8 mouse cellular contexts compared by ENCODE assay signal in the genomic region with DNA sequence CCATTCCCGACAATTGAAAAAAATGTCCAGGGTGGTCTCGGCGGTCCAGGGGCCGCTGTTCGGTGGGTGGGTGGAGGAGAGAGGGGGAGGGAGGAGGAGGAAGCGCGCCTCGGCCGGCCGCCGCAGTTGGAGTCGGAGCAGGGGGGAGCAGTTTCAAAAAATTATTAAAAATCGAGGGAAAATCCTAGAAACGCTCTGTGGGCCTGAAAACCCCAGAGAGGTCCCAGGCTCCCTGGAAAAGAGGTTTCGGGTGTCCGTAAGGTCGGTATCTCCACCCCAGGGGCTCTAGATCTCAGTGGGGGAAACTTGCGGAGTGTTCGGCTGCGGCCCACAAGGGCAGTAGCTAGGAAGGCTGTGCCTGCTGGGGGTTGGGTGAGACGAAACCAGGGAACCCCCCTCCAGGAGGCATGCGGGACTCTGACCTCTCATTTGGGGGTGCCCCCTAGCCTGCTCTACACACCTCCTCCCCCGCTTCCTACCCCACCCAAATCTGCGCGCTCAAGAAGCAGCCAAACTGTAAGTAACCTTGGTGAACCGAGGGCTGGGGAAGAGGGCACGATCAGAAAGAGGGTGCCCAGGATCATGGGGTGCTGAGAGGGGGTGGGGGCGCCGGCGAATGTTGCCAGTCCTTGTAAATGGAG. TPM values are rescaled to one million over a fixed set of nuclear protein-coding genes. Genes with fewer than 3 reads are reported as not detected.
DNase-seq lines count a peak whose midpoint lies in the region; ATAC-seq and TF ChIP-seq lines count a peak whose summit lies in the region.

No protein-coding gene starts in this region.

- no peaks in the 10 kb centered on the region for H3K36me3 ChIP-seq in erythroblast, embryonic 14.5 days (ENCODE audit: control insufficient read depth)
- H3K36me3 ChIP-seq in E14TG2a.4 (ENCODE audit: insufficient read depth, low read length) = peaks cover 35% of the 10 kb centered on the region
- peaks cover 27% of the 10 kb centered on the region for H3K36me3 ChIP-seq in embryonic facial prominence, embryonic 14.5 days (ENCODE audit: control insufficient read depth, insufficient read depth, low read length)
- H3K36me3 ChIP-seq in hindbrain, embryonic 13.5 days = no peaks in the 10 kb centered on the region
- no peaks in the 10 kb centered on the region for H3K36me3 ChIP-seq in liver, embryonic 16.5 days (ENCODE audit: control insufficient read depth, insufficient read depth)

- peaks cover 50% of the 10 kb centered on the region for H3K4me1 ChIP-seq in erythroblast, embryonic 14.5 days (ENCODE audit: control insufficient read depth)
- H3K4me1 ChIP-seq in E14TG2a.4 (replicated peaks; ENCODE audit: low read depth, low read length) = peaks cover 64% of the 10 kb centered on the region
- peaks cover 22% of the 10 kb centered on the region for H3K4me1 ChIP-seq in embryonic facial prominence, embryonic 14.5 days (ENCODE audit: control insufficient read depth, insufficient read depth, low read length)
- peaks cover 60% of the 10 kb centered on the region for H3K4me1 ChIP-seq in hindbrain, embryonic 13.5 days (replicated peaks)
- H3K4me1 ChIP-seq in liver, embryonic 16.5 days (ENCODE audit: control insufficient read depth, low read depth, low read length) = peaks cover 53% of the 10 kb centered on the region

- peak overlapping the region; percentile 95 for H3K27ac ChIP-seq in embryonic facial prominence, embryonic 14.5 days (replicated peaks; ENCODE audit: low read depth, low read length)
- no peak overlapping the region for H3K27ac ChIP-seq in hindbrain, embryonic 13.5 days
- no peak overlapping the region for H3K27ac ChIP-seq in liver, embryonic 16.5 days (ENCODE audit: low read length)

- peak overlapping the region; percentile 80 for H3K4me2 ChIP-seq in embryonic facial prominence, embryonic 14.5 days (ENCODE audit: low read depth, low read length)
- H3K4me2 ChIP-seq in hindbrain, embryonic 13.5 days = peak overlapping the region; percentile 74
- peak overlapping the region; percentile 82 for H3K4me2 ChIP-seq in liver, embryonic 16.5 days (ENCODE audit: low read depth, low read length)

- peaks cover 71% of the 10 kb centered on the region for H3K27me3 ChIP-seq in erythroblast, embryonic 14.5 days (ENCODE audit: control insufficient read depth)
- H3K27me3 ChIP-seq in E14TG2a.4 (ENCODE audit: insufficient read depth, low read length) = peaks cover 58% of the 10 kb centered on the region
- H3K27me3 ChIP-seq in embryonic facial prominence, embryonic 14.5 days (replicated peaks; ENCODE audit: control insufficient read depth, insufficient read depth, low read length) = no peaks in the 10 kb centered on the region
- peaks cover 59% of the 10 kb centered on the region for H3K27me3 ChIP-seq in hindbrain, embryonic 13.5 days
- peaks cover 67% of the 10 kb centered on the region for H3K27me3 ChIP-seq in liver, embryonic 16.5 days (ENCODE audit: control insufficient read depth, insufficient read depth, low read depth, low read length)

- H3K9me3 ChIP-seq in erythroblast, embryonic 14.5 days (ENCODE audit: control insufficient read depth, low read length) = peaks cover 12% of the 10 kb centered on the region; the same call in 1 of the 2 replicates
- no peaks in the 10 kb centered on the region for H3K9me3 ChIP-seq in E14TG2a.4 (ENCODE audit: low read length)
- no peaks in the 10 kb centered on the region for H3K9me3 ChIP-seq in embryonic facial prominence, embryonic 14.5 days (ENCODE audit: control insufficient read depth, low read length)
- H3K9me3 ChIP-seq in hindbrain, embryonic 13.5 days = no peaks in the 10 kb centered on the region
- H3K9me3 ChIP-seq in liver, embryonic 16.5 days (replicated peaks; ENCODE audit: control insufficient read depth, low read length) = no peaks in the 10 kb centered on the region

- ATAC-seq in erythroblast, adult 5-6 weeks (replicated peaks; ENCODE audit: low FRiP score, poor library complexity, severe bottlenecking) = no peak
- no peak for ATAC-seq in embryonic facial prominence, embryonic 14.5 days (ENCODE audit: low read depth)
- no peak for ATAC-seq in hindbrain, embryonic 13.5 days (ENCODE audit: low FRiP score)
- ATAC-seq in liver, embryonic 16.5 days (ENCODE audit: low read depth) = no peak
- 0 out of 2 replicates have a peak, but pooled peaks have one; percentile 7 for ATAC-seq in neutrophil, adult 5-6 weeks (ENCODE audit: extremely low read depth, insufficient number of reproducible peaks, low FRiP score, poor library complexity, severe bottlenecking)

- peak overlapping the region; percentile 63 for H3K4me3 ChIP-seq in erythroblast, embryonic 14.5 days (replicated peaks)
- peak overlapping the region; percentile 79 for H3K4me3 ChIP-seq in E14TG2a.4 (replicated peaks; ENCODE audit: low read length)
- peak overlapping the region; percentile 84 for H3K4me3 ChIP-seq in embryonic facial prominence, embryonic 14.5 days (ENCODE audit: low read depth, low read length)
- H3K4me3 ChIP-seq in hindbrain, embryonic 13.5 days = peak overlapping the region; percentile 47
- peak overlapping the region; percentile 62 for H3K4me3 ChIP-seq in liver, embryonic 16.5 days (ENCODE audit: low read depth, low read length)

- H3K9ac ChIP-seq in embryonic facial prominence, embryonic 14.5 days (ENCODE audit: low read depth, low read length) = peak overlapping the region; percentile 97
- H3K9ac ChIP-seq in hindbrain, embryonic 13.5 days = peak overlapping the region; percentile 77
- H3K9ac ChIP-seq in liver, embryonic 16.5 days (ENCODE audit: low read depth, low read length) = peak overlapping the region; percentile 58

- WGBS in embryonic facial prominence, embryonic 14.5 days = under 1% methylated on average over 28 of the region's 30 CpGs
- under 1% methylated on average over 30 of the region's 30 CpGs for WGBS in hindbrain, embryonic 13.5 days
- under 1% methylated on average over 30 of the region's 30 CpGs for whole genome bisulfite sequencing in liver, embryonic 16.5 days (ENCODE audit: insufficient replicate concordance)

- no peak for TF ChIP-seq CTCF in E14TG2a.4 (conservative IDR thresholded peaks at IDR 0.05; ENCODE audit: low read length)

- peak; percentile 35 for DNase-seq in embryonic facial prominence, embryonic 14.5 days (ENCODE audit: low spot score)
- no peak for DNase-seq in frontal cortex, postnatal 25 days (ENCODE audit: low spot score in 2 of 2)

RNA-seq across cellular contexts. Expression of gene Ccnd2, which starts 2.6 kb away (rescaled TPM):
- polyA plus RNA-seq in erythroblast, embryonic 14.5 days (2012) = 0.64 and 0.74 TPM in 2 replicates
- 12.5 and 314 TPM in 2 replicates for total RNA-seq in erythroblast, adult 5-6 weeks (2015; ENCODE audit: low replicate concordance)
- total RNA-seq in erythroblast, adult 5-6 weeks (2017; ENCODE audit: low replicate concordance) = 4.1 and 5.3 TPM in 2 replicates
- polyA plus RNA-seq in embryonic facial prominence, embryonic 14.5 days (2014; fragmentation: Nextera tagmentation; extraction: Ambion mirVana) = 757 and 796 TPM in 2 replicates
- polyA plus RNA-seq in hindbrain, embryonic 13.5 days (2015; fragmentation: Nextera tagmentation; extraction: Ambion mirVana) = 270 and 302 TPM in 2 replicates
- 41.2 and 46.1 TPM in 2 replicates for polyA plus RNA-seq in liver, embryonic 16.5 days (2015; fragmentation: Nextera tagmentation; extraction: Ambion mirVana)
- total RNA-seq in neutrophil, adult 5-6 weeks (2017) = 17.7 and 18.5 TPM in 2 replicates

RNA-seq across cellular contexts. Expression of gene Tigar, which starts 40.1 kb away (rescaled TPM):
- not detected in 2 replicates for polyA plus RNA-seq in erythroblast, embryonic 14.5 days (2012)
- 0.96 and 1.3 TPM in 2 replicates for total RNA-seq in erythroblast, adult 5-6 weeks (2015; ENCODE audit: low replicate concordance)
- total RNA-seq in erythroblast, adult 5-6 weeks (2017; ENCODE audit: low replicate concordance) = 1.6 and 1.8 TPM in 2 replicates
- polyA plus RNA-seq in embryonic facial prominence, embryonic 14.5 days (2014; fragmentation: Nextera tagmentation; extraction: Ambion mirVana) = 1.8 and 3.3 TPM in 2 replicates
- 7.2 and 8.6 TPM in 2 replicates for polyA plus RNA-seq in hindbrain, embryonic 13.5 days (2015; fragmentation: Nextera tagmentation; extraction: Ambion mirVana)
- polyA plus RNA-seq in liver, embryonic 16.5 days (2015; fragmentation: Nextera tagmentation; extraction: Ambion mirVana) = 0.24 and 0.41 TPM in 2 replicates
- total RNA-seq in neutrophil, adult 5-6 weeks (2017) = 4.1 and 7.0 TPM in 2 replicates

Comparison
In these comparisons a context has a peak if more than half of its experiments do, and no peak if none do; other contexts are left out.
1. RNA of gene Ccnd2, which starts 2.6 kb away (polyA plus RNA-seq): 757 to 796 TPM in embryonic facial prominence, embryonic 14.5 days, 270 to 302 TPM in hindbrain, embryonic 13.5 days and 41.2 to 46.1 TPM in liver, embryonic 16.5 days; 0.64 to 0.74 TPM in erythroblast, embryonic 14.5 days; every median in the first group is over 10 times any median in the second.
2. Peak in every context shown above with its lines, with median percentiles within 50 percentile points of each other: H3K4me3 ChIP-seq, H3K4me2 ChIP-seq and H3K9ac ChIP-seq.